Mouse (Mus musculus) adrenal gland, postnatal 0 days (tissue): ENCODE data around the gene Pabpc4. TPM values are rescaled to one million over a fixed set of nuclear protein-coding genes. Genes with fewer than 3 reads are reported as not detected.

Experiments used
- polyA plus RNA-seq: library from polyadenylated mRNA; unstranded; fragments of >200 nt; fragmentation: Nextera tagmentation; extraction: Ambion mirVana; gene quantifications from 2 replicates; pipeline ENCODE4 v1.2.1, GENCODE M21; 2015

The Pabpc4 gene
- polyA plus RNA-seq, result 17.6 and 21.7 TPM in 2 replicates

GRCm38 (mm10) chr4:123261721-123262401 is at the start of gene Pabpc4:
Pabpc4 (plus strand) TSS chr4:123262351.

GRCm38 (mm10) chr4:123233492-123234084 is 28.6 kb upstream of the Pabpc4 start, which contains the start of gene Heyl:
Heyl (plus strand) TSS chr4:123233556.

GRCm38 (mm10) chr4:123323534-123323933 is 61.4 kb downstream of the Pabpc4 start, which contains the start of gene Oxct2a:
Oxct2a (minus strand) TSS chr4:123323634.

GRCm38 (mm10) chr4:123342642-123343470 is 80.7 kb downstream of the Pabpc4 start, which contains the start of gene Bmp8a:
Bmp8a (minus strand) TSS chr4:123343252.

Other genes with a start within 250 kb of the Pabpc4 start
- gene Trit1, start 245.8 kb upstream of the Pabpc4 start, polyA plus RNA-seq, result 11.2 and 18.5 TPM in 2 replicates
- 0.08 and 0.13 TPM in 2 replicates for gene Bmp8b, start 157.2 kb upstream of the Pabpc4 start, polyA plus RNA-seq
- gene Oxct2b, start 146.1 kb upstream of the Pabpc4 start, polyA plus RNA-seq, result not detected in 2 replicates
- 83.8 and 94.9 TPM in 2 replicates for gene Ppie, start 122.4 kb upstream of the Pabpc4 start, polyA plus RNA-seq
- 4.1 and 15.5 TPM in 2 replicates for gene Hpcal4, start 79.1 kb upstream of the Pabpc4 start, polyA plus RNA-seq
- 1.0 and 1.6 TPM in 2 replicates for gene Nt5c1a, start 60.8 kb upstream of the Pabpc4 start, polyA plus RNA-seq
- gene Heyl, start 28.8 kb upstream of the Pabpc4 start, polyA plus RNA-seq, result 7.1 and 8.7 TPM in 2 replicates
- not detected in 2 replicates for gene Oxct2a, start 61.3 kb downstream of the Pabpc4 start, polyA plus RNA-seq
- 0.14 and 0.19 TPM in 2 replicates for gene Bmp8a, start 80.9 kb downstream of the Pabpc4 start, polyA plus RNA-seq